Mouse (Mus musculus) cerebellum, adult 11 months (tissue): ENCODE results near the gene Eepd1.

Experiments
- DNase-seq: peaks from one replicate; pipeline ENCODE4 v3.0.0; 2022

The Eepd1 gene

DNA sequence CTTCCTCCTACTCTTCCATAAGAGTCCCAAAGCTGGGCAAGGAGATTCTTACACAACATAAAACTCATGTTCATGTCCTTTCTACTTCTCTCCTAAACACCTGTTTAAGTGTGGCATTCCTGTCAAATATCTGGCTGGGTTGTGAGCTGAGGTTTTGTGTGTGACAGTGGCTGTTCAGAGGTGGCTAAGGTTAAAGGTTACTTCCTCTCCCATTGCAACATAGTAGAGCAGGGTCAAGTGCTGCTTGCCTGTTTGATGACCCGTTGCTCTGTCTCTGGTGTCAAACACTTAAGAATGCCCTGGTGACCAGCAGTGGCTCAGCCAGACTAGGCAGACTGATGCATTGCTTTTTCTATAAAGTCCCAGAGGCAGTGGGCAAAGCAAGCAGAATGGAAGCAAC lies 104.3 kb downstream of the Eepd1 start:
- no peak for DNase-seq

DNA sequence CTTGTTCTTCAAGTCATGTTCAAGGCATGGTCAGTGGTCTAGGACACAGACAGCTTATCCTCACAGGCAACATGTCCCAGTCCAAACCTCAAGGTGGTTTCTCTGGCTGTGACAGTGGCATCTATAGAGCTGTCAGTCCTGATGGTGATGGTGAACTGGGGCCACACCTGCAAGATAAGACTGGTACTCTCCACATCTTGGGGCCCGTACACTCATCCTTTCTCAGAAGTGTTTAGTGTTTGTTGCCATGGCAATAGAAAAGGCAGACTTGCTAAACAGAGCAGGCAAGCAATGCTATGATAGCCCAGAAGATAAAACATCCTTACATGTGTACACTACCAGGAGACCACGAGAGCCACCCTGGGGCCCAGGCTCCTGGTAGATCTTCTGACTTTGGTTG lies 107.2 kb downstream of the Eepd1 start:
- no peak for DNase-seq

DNA sequence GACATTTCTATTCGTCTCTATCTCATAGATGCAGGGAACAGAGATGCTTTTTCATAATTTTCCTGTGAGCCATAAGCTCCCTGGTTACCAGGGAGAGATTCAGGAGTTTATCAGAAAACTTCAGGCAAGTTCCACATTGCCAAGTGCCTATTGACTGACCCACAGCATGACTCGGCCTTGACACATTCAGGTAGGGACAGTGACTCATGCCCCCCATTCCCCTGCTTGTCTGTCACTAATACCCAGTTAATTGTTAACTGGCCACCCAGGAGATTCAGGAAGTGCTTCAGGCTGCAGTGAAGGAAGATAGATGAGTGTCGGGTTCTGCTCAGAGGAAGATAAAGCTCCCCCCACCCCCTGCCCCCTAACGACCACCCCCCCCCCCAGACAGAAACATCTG lies 109.4 kb downstream of the Eepd1 start:
- no peak for DNase-seq

DNA sequence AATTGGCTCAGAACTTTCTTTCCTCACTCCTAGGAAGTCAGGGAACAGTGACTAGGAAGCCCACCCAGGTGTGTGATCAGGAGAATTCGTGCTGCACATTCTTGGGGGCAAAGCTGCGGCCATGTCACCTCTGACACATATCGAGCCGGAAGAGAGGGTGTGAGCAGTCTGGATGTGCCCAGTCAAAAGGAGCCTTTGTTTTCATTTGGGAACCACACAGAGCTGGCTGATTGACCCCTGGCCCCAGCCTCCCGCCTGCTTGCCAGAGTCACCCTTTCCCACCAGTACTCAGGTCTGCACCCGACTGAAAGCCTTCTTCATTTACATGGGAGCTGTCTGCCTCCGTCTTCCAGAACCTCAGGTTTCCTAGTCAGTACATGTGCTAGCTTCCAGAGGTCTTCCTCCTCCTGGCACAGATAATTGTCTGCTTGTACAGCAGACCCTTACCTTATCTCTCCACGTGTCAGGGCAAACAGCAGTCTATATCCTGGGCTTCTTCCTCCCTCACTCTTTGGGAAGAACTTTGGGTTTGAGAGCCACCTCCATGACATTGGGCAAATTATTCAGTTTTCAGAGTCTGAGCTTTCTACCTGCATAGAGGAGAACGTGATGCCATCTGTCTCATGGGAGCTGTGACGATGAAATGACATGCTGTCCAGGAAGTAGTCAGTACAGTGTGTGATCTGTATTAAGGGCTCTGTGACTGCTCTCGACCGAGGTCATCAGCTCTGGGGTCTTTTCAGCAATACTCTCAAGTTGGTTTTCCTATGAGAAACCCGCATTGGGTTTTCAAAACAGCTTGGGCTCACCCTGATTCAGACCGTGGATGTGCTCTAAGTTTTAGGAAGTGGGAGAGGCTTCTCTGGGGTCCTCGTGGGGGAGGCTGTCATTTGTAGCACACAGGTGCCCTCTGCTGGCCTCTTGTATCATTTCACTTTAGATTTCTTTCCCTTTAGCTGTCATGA lies 110.3 kb downstream of the Eepd1 start:
- DNase-seq, result peak; percentile 8

DNA sequence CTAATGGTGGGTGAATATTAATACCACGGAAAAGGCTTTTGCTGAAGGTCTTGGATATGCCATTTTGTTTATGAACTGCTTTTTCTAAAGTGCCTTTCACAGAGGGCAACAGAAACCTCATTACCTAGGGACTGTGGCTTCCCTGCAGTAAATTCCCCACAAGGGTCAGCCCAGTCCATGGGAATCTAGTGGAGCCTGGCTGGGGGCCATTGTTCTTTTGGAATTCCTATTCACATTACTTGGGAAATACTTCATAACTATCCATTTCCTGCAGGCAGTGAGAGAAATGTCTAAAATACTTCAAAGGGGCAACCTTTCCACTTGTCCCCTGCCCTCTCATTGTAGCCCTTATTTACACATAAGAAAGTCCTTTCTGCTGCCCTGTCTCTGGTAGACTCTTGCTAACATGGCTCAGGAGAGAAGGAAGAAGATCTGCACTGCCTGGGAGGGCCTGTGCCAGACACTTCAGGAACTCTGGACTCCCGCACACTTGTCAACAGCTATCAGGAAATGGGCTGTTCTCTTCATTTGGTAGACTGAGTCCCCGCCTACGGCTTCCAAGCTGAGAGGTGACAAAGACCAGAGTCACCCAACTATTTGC lies 111.1 kb downstream of the Eepd1 start:
- no peak for DNase-seq

DNA sequence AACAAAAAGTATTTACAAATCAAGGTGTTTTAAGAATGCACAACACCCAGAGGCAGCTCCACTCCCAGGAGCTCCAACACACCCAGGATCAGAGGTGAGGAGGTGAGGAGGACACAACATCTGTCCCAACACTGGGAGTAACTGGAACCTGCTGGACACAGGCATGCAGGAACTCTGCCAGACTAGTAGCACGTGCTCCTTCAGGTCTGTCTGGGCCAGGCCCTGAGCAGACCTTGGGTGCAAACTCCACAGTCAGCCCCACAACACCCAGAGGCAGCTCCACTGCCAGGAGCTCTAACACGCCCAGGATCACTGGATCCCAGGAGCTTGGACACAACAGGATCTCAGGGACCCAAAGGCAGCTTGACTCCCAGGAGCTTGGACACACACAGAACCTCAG lies 143.4 kb downstream of the Eepd1 start:
- DNase-seq, result no peak

DNA sequence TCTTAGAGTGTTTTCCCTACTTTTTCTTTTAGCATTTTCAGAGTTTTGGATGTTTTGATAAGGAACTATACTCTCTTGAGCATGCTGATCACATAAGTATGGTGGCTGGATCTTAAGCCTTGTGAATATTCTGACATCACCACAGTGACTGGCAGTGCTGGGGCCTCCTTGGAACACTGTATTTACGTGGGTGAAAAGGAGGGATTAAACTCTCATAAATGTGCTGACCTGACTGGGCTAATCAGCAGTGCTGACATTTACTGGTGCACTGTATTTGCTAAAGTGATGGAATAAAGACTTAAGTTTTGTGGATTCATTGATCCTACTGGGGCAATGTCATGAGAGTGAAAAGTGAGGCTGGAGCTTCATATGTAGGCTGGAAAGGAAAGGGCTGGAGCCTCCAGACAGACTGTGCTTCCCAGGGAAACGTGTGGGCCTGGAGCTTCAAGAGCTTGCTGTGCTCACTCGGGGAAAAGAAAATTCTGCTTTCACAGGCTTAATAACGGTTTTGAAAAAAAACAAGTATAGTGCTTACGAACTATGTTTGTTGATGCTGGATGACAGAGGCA lies 148.3 kb downstream of the Eepd1 start:
- no peak for DNase-seq
